Mouse (Mus musculus) hindbrain, embryonic 12.5 days (tissue): ENCODE results near the gene Vmn1r142. TPM values are rescaled to one million over a fixed set of nuclear protein-coding genes. Genes with fewer than 3 reads are reported as not detected.
"Not testable (repeated sequence)": the region's sequence is repeated elsewhere in the genome, so short reads cannot be mapped to it uniquely, and the experiment has no call there.

Source experiments
- ATAC-seq: fragments of 200-750 bp; cut with Nextera tagmentation; 2 replicates; pipeline ENCODE4 v1.8.0; 2017; ENCODE audit warnings: moderate TSS enrichment; ENCODE audit not compliant: low FRiP score
- H3K27ac ChIP-seq: fragments of 300-500 bp; sonication (generic); 2 replicates; pipeline ENCODE4 v1.5.1; 2016; ENCODE audit warnings: mild to moderate bottlenecking
- H3K27me3 ChIP-seq: fragments of 300-500 bp; sonication (generic); 2 replicates; pipeline ENCODE4 v1.6.1; 2016; ENCODE audit warnings: mild to moderate bottlenecking
- H3K36me3 ChIP-seq: fragments of 300-500 bp; sonication (generic); 2 replicates; pipeline ENCODE4 v1.6.1; 2016; ENCODE audit warnings: mild to moderate bottlenecking
- H3K4me1 ChIP-seq: fragments of 300-500 bp; sonication (generic); 2 replicates; pipeline ENCODE4 v1.6.1; 2016
- H3K4me2 ChIP-seq: fragments of 300-500 bp; sonication (generic); replicated peaks from 2 replicates; pipeline ENCODE4 v1.6.1; 2016; ENCODE audit warnings: mild to moderate bottlenecking
- H3K4me3 ChIP-seq: fragments of 300-500 bp; sonication (generic); 2 replicates; pipeline ENCODE4 v1.5.1; 2016; ENCODE audit warnings: mild to moderate bottlenecking
- H3K9ac ChIP-seq: fragments of 300-500 bp; sonication (generic); 2 replicates; pipeline ENCODE4 v1.6.1; 2016; ENCODE audit warnings: mild to moderate bottlenecking, moderate library complexity
- H3K9me3 ChIP-seq: fragments of 300-500 bp; sonication (generic); replicated peaks from 2 replicates; pipeline ENCODE4 v1.6.1; 2016; ENCODE audit warnings: mild to moderate bottlenecking
- WGBS: fragments of 180-500 bp; shearing (Covaris S2); methylation state at CpG from one replicate; pipeline ENCODE4 v1.1.7; 2016; 5-methylcytosine and 5-hydroxymethylcytosine counted together
- polyA plus RNA-seq: library from polyadenylated mRNA; unstranded; fragments of >200 nt; fragmentation: Nextera tagmentation; extraction: Ambion mirVana; gene quantifications from 2 replicates; pipeline ENCODE4 v1.2.1, GENCODE M21; 2016

The Vmn1r142 gene
- polyA plus RNA-seq = not detected in 2 replicates

DNA sequence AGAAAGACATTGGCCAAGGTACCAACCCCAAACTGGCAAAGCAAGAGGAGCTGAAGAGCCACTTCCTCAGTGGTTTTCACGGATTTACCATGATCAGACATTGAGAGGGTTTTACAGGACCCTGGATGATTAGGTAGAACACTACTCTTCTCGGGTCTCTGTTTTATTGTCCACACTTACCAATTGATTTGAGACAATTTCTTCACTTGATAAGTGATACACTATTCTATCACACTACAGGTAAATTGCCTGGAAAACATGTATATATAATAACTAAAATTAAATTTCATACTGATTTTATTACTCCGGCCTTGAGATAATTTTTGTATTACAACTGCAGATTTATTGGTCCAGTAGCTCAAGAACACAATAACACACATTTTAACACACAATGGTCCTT lies at the start of gene Vmn1r142:
Gene Vmn1r142 (minus strand): TSS at position 101 of the 400 bp plus-strand sequence.
- not testable (repeated sequence) for H3K9ac ChIP-seq, H3K36me3 ChIP-seq, H3K27ac ChIP-seq, H3K27me3 ChIP-seq, H3K4me1 ChIP-seq, ATAC-seq, H3K4me3 ChIP-seq, H3K9me3 ChIP-seq, H3K4me2 ChIP-seq
- no CpG with 5 or more reads among the region's 3 CpGs for WGBS

DNA sequence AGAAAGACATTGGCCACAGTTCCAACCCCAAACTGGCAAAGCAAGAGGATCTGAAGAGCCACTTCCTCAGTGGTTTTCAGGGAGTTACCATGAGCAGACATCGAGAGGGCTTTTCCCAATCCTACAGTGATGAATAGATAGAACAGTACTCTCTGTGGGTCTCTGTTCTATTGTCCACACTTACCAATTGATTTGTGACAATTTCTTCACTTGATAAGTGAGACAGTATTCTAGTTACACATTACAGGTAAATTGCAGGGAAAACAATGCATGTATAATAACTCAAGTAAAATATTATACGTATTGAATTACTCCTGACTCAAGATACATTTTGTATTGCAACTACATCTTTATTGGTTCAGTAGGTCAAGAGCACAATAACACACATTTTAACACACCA lies 37.3 kb upstream of the Vmn1r142 start, which contains the start of gene Gm8653:
Gene Gm8653 (minus strand): TSS at position 101 of the 400 bp plus-strand sequence.
- WGBS = no CpG with 5 or more reads among the region's 2 CpGs
- not testable (repeated sequence) for H3K36me3 ChIP-seq, H3K4me2 ChIP-seq, H3K9me3 ChIP-seq, H3K27ac ChIP-seq, H3K4me3 ChIP-seq, H3K9ac ChIP-seq, H3K4me1 ChIP-seq, H3K27me3 ChIP-seq, ATAC-seq

DNA sequence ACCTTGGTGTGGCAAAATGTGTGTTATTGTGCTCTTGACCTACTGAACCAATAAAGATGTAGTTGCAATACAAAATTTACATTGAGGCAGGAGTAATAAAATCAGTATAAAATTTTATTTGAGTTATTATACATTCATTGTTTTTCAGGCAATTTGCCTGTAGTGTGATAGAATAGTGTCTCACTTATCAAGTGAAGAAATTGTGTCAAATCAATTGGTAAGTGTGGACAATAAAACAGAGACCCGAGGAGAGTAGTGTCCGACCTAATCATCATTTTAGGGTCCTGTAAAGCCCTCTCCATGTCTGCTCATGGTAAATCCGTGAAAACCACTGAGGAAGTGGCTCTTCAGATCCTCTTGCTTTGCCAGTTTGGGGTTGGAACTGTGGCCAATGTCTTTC lies 25.2 kb upstream of the Vmn1r142 start, which contains the start of gene Vmn1r143:
Gene Vmn1r143 (plus strand): TSS at position 301 of the 400 bp plus-strand sequence.
- not testable (repeated sequence) for H3K36me3 ChIP-seq, H3K4me3 ChIP-seq, H3K4me1 ChIP-seq, ATAC-seq, H3K9me3 ChIP-seq, H3K4me2 ChIP-seq, H3K27me3 ChIP-seq, H3K27ac ChIP-seq, H3K9ac ChIP-seq
- WGBS = no CpG with 5 or more reads among the region's 3 CpGs

DNA sequence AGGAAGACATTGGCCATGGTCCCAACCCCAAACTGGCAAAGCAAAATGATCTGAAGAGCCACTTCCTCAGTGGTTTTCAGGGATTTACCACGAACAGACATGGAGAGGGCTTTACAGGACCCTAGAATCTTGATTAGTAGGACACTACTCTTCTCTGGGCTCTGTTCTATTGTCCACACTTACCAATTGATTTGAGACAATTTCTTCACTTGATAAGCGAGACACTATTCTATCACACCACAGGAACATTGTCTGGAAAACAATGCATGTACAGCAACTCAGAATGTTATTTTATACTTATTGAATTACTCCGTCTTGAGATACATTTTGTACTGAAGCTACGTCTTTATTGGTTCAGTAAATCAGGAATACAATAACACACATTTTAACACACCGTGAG lies 29.2 kb downstream of the Vmn1r142 start, which contains the start of gene Gm10666:
Gene Gm10666 (minus strand): TSS at position 101 of the 400 bp plus-strand sequence.
- no CpG with 5 or more reads among the region's 5 CpGs for WGBS
- not testable (repeated sequence) for H3K4me1 ChIP-seq, H3K9me3 ChIP-seq, H3K4me3 ChIP-seq, ATAC-seq, H3K9ac ChIP-seq, H3K27ac ChIP-seq, H3K27me3 ChIP-seq, H3K4me2 ChIP-seq, H3K36me3 ChIP-seq

DNA sequence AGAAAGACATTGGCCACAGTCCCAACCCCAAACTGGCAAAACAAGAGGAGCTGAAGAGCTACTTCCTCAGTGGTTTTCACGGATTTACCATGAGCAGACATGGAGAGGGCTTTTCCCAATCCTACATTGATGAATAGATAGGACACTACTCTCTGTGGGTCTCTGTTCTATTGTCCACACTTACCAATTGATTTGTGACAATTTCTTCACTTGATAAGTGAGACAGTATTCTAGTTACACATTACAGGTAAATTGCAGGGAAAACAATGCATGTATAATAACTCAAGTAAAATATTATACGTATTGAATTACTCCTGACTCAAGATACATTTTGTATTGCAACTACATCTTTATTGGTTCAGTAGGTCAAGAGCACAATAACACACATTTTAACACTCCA lies 45.7 kb downstream of the Vmn1r142 start, which contains the start of gene Gm16451:
Gene Gm16451 (minus strand): TSS at position 101 of the 400 bp plus-strand sequence.
- H3K27me3 ChIP-seq, H3K9me3 ChIP-seq, ATAC-seq, H3K9ac ChIP-seq, H3K4me2 ChIP-seq, H3K27ac ChIP-seq, H3K4me1 ChIP-seq, H3K4me3 ChIP-seq, H3K36me3 ChIP-seq: not testable (repeated sequence)
- no CpG with 5 or more reads among the region's 2 CpGs for WGBS

Other genes with a start within 250 kb of the Vmn1r142 start
- gene Gm5891, start 242.7 kb downstream of the Vmn1r142 start, polyA plus RNA-seq = not detected in 2 replicates
- not detected in 2 replicates for gene Vmn1r137, start 169.4 kb downstream of the Vmn1r142 start, polyA plus RNA-seq
- not detected in 2 replicates for gene Vmn1r138, start 135.1 kb downstream of the Vmn1r142 start, polyA plus RNA-seq
- not detected in 2 replicates for gene Gm6176, start 107.7 kb downstream of the Vmn1r142 start, polyA plus RNA-seq
- not detected in 2 replicates for gene Vmn1r139, start 95.0 kb downstream of the Vmn1r142 start, polyA plus RNA-seq
- gene Gm16451, start 45.8 kb downstream of the Vmn1r142 start, polyA plus RNA-seq = not detected in 2 replicates
- not detected in 2 replicates for gene Gm10666, start 29.3 kb downstream of the Vmn1r142 start, polyA plus RNA-seq
- not detected in 2 replicates for gene Vmn1r143, start 25.3 kb upstream of the Vmn1r142 start, polyA plus RNA-seq
- gene Gm8653, start 37.2 kb upstream of the Vmn1r142 start, polyA plus RNA-seq = not detected in 2 replicates
- not detected in 2 replicates for gene Gm8453, start 65.4 kb upstream of the Vmn1r142 start, polyA plus RNA-seq
- not detected in 2 replicates for gene Gm4187, start 165.7 kb upstream of the Vmn1r142 start, polyA plus RNA-seq
- gene Gm8660, start 207.0 kb upstream of the Vmn1r142 start, polyA plus RNA-seq = not detected in 2 replicates
- gene Vmn1r148, start 249.5 kb upstream of the Vmn1r142 start, polyA plus RNA-seq = not detected in 2 replicates